Mouse (Mus musculus): ENCODE results near the gene Wdfy4. TPM values are rescaled to one million over a fixed set of nuclear protein-coding genes. Genes with fewer than 3 reads are reported as not detected.

Wdfy4 gene
- polyA plus RNA-seq, 1 experiment from 2014 or later: 0.09 TPM

DNA sequence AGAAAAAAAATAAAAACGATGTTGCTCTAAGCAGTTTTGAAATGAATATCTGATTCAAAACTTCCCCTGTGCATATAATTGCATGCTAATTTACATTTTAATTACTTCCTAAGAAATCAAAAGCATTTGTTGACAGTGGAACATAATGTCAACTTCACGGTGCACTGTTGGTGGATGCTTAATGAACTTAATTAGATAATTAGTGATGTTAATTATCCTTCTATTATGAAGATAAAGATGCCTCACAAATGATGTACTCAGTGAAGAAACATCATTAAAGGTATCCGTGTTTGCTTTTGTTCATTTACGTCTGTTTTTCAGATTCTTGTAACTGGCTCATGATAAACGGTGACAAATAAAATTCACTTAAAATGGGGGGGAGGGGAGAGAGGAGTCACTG lies 122.3 kb downstream of the Wdfy4 start:
- ATAC-seq: no peak
- Histone ChIP-seq H3K9me3 (no peaks in the 10 kb centered on the region), H3K4me3 (replicated peaks) (no peak overlapping the region), H3K4me2 (replicated peaks) (no peak overlapping the region), H3K4me1 (replicated peaks) (no peaks in the 10 kb centered on the region), H3K27ac (no peak overlapping the region), H3K36me3 (no peaks in the 10 kb centered on the region), H3K27me3 (no peaks in the 10 kb centered on the region), H3K9ac (replicated peaks) (no peak overlapping the region)
- 79% methylated on average over 5 of the region's 5 CpGs for WGBS

DNA sequence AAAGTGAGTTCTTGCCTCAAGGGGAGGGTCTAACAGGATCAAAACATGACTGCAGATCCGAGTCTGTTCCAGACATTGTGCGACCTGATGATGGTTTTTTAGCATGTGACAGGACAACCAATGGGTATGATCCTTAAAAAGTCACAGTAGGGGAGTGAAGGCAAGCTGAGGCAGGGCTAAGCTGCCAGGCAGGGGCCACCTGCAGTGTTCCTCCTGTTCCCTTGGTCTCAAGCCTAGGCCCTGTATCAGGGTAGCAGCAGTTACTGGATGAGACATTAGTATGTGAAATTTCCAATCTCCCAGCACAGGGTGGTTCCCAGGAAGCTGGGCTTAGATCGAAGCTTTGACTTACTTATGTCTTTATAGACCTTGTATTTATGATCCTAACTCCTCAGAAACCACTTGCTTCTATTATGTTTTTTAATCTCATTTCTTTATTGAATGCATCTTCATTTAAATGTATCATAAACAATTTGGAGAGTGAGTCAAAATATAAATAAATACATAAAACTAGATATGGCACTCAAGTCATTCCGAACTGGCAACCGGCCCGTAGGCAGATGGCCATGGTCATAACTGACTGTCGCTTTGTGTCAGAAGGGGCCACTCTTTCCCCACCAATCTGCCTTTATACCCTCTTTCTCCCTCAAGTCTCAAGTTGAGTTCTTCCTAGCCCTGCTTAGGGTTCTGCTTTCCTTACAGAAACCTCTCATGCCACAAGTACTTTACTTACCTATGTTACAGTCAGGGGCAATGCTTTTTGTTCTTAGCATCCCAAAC lies 126.2 kb downstream of the Wdfy4 start:
- no peak overlapping the region for H3K4me3 ChIP-seq (replicated peaks)
- no peak overlapping the region for H3K4me2 ChIP-seq (replicated peaks)
- WGBS: 91% methylated on average over 7 of the region's 7 CpGs
- H3K27me3 ChIP-seq: no peaks in the 10 kb centered on the region
- peaks cover 5% of the 10 kb centered on the region for H3K4me1 ChIP-seq (replicated peaks)
- H3K36me3 ChIP-seq: no peaks in the 10 kb centered on the region
- H3K9me3 ChIP-seq: no peaks in the 10 kb centered on the region
- H3K9ac ChIP-seq (replicated peaks): no peak overlapping the region
- H3K27ac ChIP-seq: no peak overlapping the region
- ATAC-seq: no peak

- peaks cover 16% of the 10 kb centered on the region for H3K4me1 ChIP-seq (replicated peaks)
- H3K9ac ChIP-seq (replicated peaks): no peak overlapping the region
- H3K9me3 ChIP-seq: no peaks in the 10 kb centered on the region
- WGBS: 28% methylated on average over 8 of the region's 8 CpGs
- H3K36me3 ChIP-seq: no peaks in the 10 kb centered on the region
- H3K4me2 ChIP-seq (replicated peaks): no peak overlapping the region
- H3K27ac ChIP-seq: peak overlapping the region; percentile 14; the same call in 1 of the 2 replicates
- peak; percentile 63; the same call in 1 of the 2 replicates for ATAC-seq
- no peak overlapping the region for H3K4me3 ChIP-seq (replicated peaks)
- H3K27me3 ChIP-seq: no peaks in the 10 kb centered on the region
Observed at GRCm38 (mm10) chr14:33053441-33053840, 131.9 kb downstream of the Wdfy4 start.

GRCm38 (mm10) chr14:33045217-33045616 lies 140.1 kb downstream of the Wdfy4 start:
- Histone ChIP-seq H3K36me3 (no peaks in the 10 kb centered on the region), H3K9me3 (no peaks in the 10 kb centered on the region), H3K27ac (no peak overlapping the region), H3K27me3 (no peaks in the 10 kb centered on the region), H3K4me1 (replicated peaks) (no peaks in the 10 kb centered on the region), H3K4me2 (replicated peaks) (no peak overlapping the region), H3K4me3 (replicated peaks) (no peak overlapping the region), H3K9ac (replicated peaks) (no peak overlapping the region)
- 93% methylated on average over 3 of the region's 3 CpGs for WGBS
- ATAC-seq: no peak

- Histone ChIP-seq H3K9me3 (no peaks in the 10 kb centered on the region), H3K27ac (no peak overlapping the region), H3K36me3 (no peaks in the 10 kb centered on the region), H3K9ac (replicated peaks) (no peak overlapping the region), H3K4me2 (replicated peaks) (no peak overlapping the region), H3K4me3 (replicated peaks) (no peak overlapping the region), H3K4me1 (replicated peaks) (peaks cover 5% of the 10 kb centered on the region), H3K27me3 (no peaks in the 10 kb centered on the region)
- WGBS: 48% methylated on average over 3 of the region's 3 CpGs
- no peak for ATAC-seq
Observed at GRCm38 (mm10) chr14:33036811-33037210, 148.5 kb downstream of the Wdfy4 start.

DNA sequence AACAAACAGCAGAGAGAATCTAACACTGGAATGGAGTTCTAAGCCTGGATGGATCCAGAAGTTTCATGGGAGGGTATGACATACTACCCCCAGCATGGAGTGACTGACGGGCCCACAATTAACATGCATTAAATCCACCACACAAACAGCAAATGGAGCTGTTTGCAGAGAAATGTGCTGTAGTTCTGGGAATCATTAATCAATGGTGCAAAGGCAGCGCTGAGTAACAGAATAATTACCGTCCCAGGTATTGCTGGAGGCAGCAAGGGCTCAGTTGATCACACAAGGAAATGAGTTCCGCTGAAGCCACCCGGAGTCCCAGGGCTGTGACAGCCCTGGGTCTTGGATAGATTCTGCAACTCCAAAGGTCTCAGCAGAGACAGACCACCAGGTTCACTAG lies 149.9 kb downstream of the Wdfy4 start:
- no peak overlapping the region for H3K4me3 ChIP-seq (replicated peaks)
- ATAC-seq: no peak
- H3K27ac ChIP-seq: no peak overlapping the region
- WGBS: 67% methylated on average over 5 of the region's 5 CpGs
- no peaks in the 10 kb centered on the region for H3K9me3 ChIP-seq
- no peaks in the 10 kb centered on the region for H3K27me3 ChIP-seq
- H3K4me2 ChIP-seq (replicated peaks): no peak overlapping the region
- H3K36me3 ChIP-seq: no peaks in the 10 kb centered on the region
- no peak overlapping the region for H3K9ac ChIP-seq (replicated peaks)
- peaks cover 5% of the 10 kb centered on the region for H3K4me1 ChIP-seq (replicated peaks)

DNA sequence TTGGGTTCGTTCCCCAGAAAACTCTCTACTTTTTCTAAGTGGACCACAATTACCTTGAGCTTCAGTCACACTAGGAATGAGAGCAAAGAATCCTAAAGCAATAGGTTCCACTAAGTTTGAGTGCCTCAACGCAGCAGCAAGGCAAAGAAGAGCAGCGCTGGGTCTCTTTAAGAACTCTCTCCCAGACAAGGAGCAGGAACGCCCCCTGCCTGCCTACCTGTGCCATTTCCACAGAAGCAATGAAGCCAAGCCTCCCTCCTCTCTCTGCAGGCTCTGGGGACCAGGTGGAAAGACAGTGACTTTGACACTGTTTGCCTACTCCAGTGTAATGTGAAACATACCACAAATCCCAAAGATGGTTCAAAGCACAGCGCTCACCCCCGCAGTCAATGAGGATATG lies 151.9 kb downstream of the Wdfy4 start:
- H3K4me3 ChIP-seq (replicated peaks): no peak overlapping the region
- no peak overlapping the region for H3K4me2 ChIP-seq (replicated peaks)
- no peaks in the 10 kb centered on the region for H3K9me3 ChIP-seq
- 38% methylated on average over 6 of the region's 6 CpGs for WGBS
- no peaks in the 10 kb centered on the region for H3K27me3 ChIP-seq
- no peak for ATAC-seq
- no peak overlapping the region for H3K27ac ChIP-seq
- H3K4me1 ChIP-seq (replicated peaks): peaks cover 5% of the 10 kb centered on the region
- H3K9ac ChIP-seq (replicated peaks): no peak overlapping the region
- no peaks in the 10 kb centered on the region for H3K36me3 ChIP-seq

- no peak overlapping the region for H3K9ac ChIP-seq (replicated peaks)
- H3K27ac ChIP-seq: no peak overlapping the region
- no peak overlapping the region for H3K4me2 ChIP-seq (replicated peaks)
- peaks cover 5% of the 10 kb centered on the region for H3K4me1 ChIP-seq (replicated peaks)
- no peak for ATAC-seq
- no peaks in the 10 kb centered on the region for H3K36me3 ChIP-seq
- H3K4me3 ChIP-seq (replicated peaks): no peak overlapping the region
- H3K9me3 ChIP-seq: no peaks in the 10 kb centered on the region
- 83% methylated on average over 3 of the region's 3 CpGs for WGBS
- H3K27me3 ChIP-seq: no peaks in the 10 kb centered on the region
Observed at GRCm38 (mm10) chr14:33030849-33031248, 154.5 kb downstream of the Wdfy4 start.

GRCm38 (mm10) chr14:33019606-33020005 lies 165.7 kb downstream of the Wdfy4 start:
- H3K27me3 ChIP-seq: no peaks in the 10 kb centered on the region
- ATAC-seq: no peak
- 78% methylated on average over 5 of the region's 5 CpGs for WGBS

GRCm38 (mm10) chr14:33019050-33019449 lies 166.3 kb downstream of the Wdfy4 start:
- no peak overlapping the region for H3K9ac ChIP-seq (replicated peaks)
- no peaks in the 10 kb centered on the region for H3K27me3 ChIP-seq
- H3K36me3 ChIP-seq: no peaks in the 10 kb centered on the region
- WGBS: 87% methylated on average over 3 of the region's 3 CpGs
- no peak overlapping the region for H3K27ac ChIP-seq
- ATAC-seq: no peak
- no peaks in the 10 kb centered on the region for H3K4me1 ChIP-seq (replicated peaks)
- no peaks in the 10 kb centered on the region for H3K9me3 ChIP-seq
- H3K4me2 ChIP-seq (replicated peaks): no peak overlapping the region
- no peak overlapping the region for H3K4me3 ChIP-seq (replicated peaks)

More at GRCm38 (mm10) chr14:33019606-33020005, 165.7 kb downstream of the Wdfy4 start:
- no peak overlapping the region for H3K4me2 ChIP-seq (replicated peaks)
- H3K27ac ChIP-seq: no peak overlapping the region
- no peak overlapping the region for H3K9ac ChIP-seq (replicated peaks)
- H3K4me3 ChIP-seq (replicated peaks): no peak overlapping the region
- H3K9me3 ChIP-seq: no peaks in the 10 kb centered on the region
- no peaks in the 10 kb centered on the region for H3K4me1 ChIP-seq (replicated peaks)
- H3K36me3 ChIP-seq: no peaks in the 10 kb centered on the region

- no peak for ATAC-seq
- Histone ChIP-seq H3K4me3 (replicated peaks) (no peak overlapping the region), H3K4me2 (replicated peaks) (no peak overlapping the region), H3K27me3 (no peaks in the 10 kb centered on the region), H3K9ac (replicated peaks) (no peak overlapping the region), H3K9me3 (peaks cover 3% of the 10 kb centered on the region; the same call in 1 of the 2 replicates), H3K27ac (no peak overlapping the region), H3K36me3 (no peaks in the 10 kb centered on the region), H3K4me1 (replicated peaks) (no peaks in the 10 kb centered on the region)
- 94% methylated on average over 1 of the region's 1 CpGs for WGBS
Observed at GRCm38 (mm10) chr14:33007638-33008037, 177.7 kb downstream of the Wdfy4 start.

DNA sequence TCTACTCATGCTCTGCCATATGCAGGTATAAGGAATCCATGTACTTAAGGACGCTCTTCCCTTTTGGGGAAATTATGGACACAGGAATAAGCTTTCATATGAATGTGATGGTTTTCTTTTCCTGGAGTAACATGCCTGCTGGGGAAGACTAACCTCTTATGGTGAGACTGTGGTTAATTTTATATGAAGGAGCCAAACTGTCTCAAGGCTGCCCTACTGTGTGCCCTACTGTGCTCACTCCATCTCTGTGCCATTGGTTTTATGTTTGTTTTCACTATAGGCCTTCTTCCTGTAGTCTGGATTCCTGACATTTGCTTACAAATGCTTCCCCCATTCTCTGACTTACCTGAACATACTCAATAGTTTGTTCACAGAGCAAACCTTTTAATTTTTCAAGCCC lies 180.2 kb downstream of the Wdfy4 start:
- Histone ChIP-seq H3K9me3 (peaks cover 3% of the 10 kb centered on the region; the same call in 1 of the 2 replicates), H3K27ac (no peak overlapping the region), H3K9ac (replicated peaks) (no peak overlapping the region), H3K36me3 (no peaks in the 10 kb centered on the region), H3K27me3 (no peaks in the 10 kb centered on the region), H3K4me3 (replicated peaks) (no peak overlapping the region), H3K4me2 (replicated peaks) (no peak overlapping the region), H3K4me1 (replicated peaks) (peaks cover 13% of the 10 kb centered on the region)
- no peak for ATAC-seq
- WGBS: 98% methylated on average over 1 of the region's 1 CpGs

Data from midbrain, embryonic 13.5 days (tissue).